Mouse (Mus musculus) left cerebral cortex, adult 18-20 months (tissue): ENCODE data around the gene Myocos. TPM values are rescaled to one million over a fixed set of nuclear protein-coding genes. Genes with fewer than 3 reads are reported as not detected.
"Not testable (repeated sequence)": the region's sequence is repeated elsewhere in the genome, so short reads cannot be mapped to it uniquely, and the experiment has no call there.

Source experiments
- DNase-seq, 2 experiments: peaks; one replicate each; pipeline ENCODE4 v3.0.0; 2021 to 2022; ENCODE audit warnings: low spot score in 2 of 2, mixed read lengths in 1 of 2
- long read RNA-seq, 2 experiments: library from polyadenylated mRNA; stranded (forward); transcript quantifications; one replicate each; pipeline ENCODE4 v2.0.0; 2021
- total RNA-seq, 2 experiments: library from RNA; stranded (reverse); gene quantifications; 2 replicates each; pipeline ENCODE4 v1.2.3; 2021

The Myocos gene
- not detected for total RNA-seq
- long read RNA-seq, experiment 1 = 0 reads
- long read RNA-seq, experiment 2 = 0 reads

DNA sequence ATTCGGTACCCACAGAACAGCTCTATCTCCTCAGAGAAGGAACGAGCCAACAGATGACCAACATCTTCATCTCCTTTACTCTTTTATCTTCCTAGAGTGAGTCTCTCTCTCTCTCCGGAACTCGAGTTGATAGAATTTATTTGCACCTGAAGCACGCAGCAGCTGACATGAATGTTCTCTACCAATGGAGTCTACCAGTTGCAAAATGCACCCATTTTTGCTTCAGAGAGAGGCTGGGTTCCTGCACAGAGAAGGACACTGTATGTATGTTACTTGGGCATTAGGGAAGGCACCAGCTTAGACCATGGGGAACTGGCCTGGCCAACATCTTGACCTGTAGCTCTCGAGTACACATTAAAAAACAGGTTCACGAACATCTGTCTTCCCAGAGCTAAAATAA, at the start of gene Myocos:
Gene Myocos, minus strand, starts transcription at position 101 of the 400 bp plus-strand sequence.
- no peak for DNase-seq

DNA sequence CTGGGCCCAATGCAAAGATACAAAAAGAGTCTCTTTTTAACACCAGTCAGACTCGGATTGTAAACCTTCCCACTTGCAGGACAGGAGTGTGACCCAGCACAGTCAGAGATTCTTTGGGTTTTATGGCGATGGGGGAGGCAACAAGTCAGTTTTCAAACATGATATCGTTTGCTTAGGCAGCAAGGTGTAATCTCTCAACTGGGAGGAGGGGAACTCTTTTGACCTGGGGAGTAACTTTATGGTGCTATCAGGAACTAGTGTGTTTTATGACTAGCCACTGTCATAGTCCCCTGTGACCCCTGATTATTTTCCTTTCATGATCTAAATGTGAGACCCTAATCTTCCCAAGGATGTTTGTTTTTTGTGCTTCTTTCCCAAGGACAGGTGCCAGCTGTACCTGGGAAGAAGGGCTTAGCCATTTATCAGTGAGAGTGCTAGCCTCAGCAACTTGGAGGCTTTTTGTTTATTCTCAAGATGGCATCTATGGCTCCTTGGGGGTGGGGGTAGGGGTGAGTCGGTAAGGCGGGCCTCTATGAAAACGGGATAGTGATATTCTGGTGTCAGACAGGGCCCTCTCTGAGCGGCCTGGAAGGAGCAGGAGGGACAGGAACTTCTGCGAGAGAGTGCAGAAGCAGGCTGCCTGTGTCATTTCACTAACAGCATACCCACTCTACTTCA, 42.5 kb upstream of the Myocos start:
- no peak for DNase-seq

DNA sequence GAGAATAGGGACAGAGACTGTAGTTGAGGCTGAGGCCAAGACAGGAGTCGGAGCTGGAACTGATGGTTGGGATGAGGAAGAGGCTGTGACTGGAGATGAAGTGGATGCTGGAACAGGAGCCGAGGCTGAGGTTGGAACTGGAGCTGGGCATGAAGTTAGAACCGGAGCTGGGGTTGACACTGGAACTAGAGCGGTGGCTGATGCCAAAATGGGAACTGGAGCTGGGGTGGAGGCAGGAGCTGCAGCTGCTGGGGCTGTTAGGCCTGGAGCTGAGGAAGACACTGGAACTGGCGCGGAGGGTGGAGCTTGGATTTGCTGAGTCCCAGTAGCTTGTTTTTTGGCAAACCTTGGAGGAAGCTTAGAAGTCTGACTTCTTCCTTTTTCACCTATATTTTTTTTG, 39.8 kb upstream of the Myocos start:
- DNase-seq = no peak

DNA sequence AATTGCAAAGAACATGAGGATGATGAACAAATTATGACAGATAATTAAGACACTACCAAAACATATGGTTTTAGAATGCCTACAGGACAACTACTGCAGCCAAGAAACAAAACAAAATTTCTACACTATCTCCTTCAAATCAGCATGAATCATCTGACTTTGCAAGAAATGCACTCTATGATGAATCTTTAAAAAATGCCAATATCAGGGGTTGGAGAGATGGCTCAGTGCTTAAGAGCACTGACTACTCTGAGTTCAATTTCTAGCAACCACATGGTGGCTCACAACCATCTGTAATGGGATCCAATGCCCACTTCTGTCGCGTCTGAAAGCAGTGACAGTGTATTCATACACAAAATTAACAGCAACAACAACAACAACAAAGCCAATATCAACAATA, 35.7 kb upstream of the Myocos start:
- no peak for DNase-seq

DNA sequence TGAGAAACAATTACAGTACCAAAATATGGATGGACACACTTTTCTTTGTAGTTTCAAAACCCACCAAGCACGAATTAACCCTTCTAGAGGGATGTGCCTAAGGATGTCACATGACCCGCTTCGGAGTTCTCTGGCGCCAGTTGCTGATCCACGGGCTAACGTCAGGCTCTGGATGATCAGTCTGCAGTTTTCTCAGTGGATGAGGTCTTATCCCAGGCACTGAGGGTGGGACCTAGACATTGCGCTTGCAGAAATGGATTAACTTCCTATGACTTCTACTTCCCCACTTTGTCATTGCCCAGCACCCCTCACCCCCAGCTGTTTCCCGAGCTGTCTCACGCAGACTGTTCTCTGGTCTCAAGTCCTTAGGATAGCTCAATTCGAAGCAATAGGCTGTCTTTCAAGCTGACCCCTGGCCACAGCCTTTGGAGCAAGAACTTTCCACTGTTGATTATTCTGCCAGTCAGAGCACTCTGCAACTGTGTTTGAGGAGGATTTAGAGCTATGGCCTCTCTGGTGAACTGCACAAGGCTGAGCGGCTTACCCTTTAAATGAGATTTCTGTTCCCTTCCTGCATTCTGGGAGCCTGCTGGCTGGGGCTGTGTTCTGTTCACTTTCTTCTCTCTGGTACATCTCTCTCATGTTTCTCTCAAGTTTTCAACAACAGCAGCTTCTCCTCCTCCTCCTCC, 7.6 kb upstream of the Myocos start:
- DNase-seq = no peak

DNA sequence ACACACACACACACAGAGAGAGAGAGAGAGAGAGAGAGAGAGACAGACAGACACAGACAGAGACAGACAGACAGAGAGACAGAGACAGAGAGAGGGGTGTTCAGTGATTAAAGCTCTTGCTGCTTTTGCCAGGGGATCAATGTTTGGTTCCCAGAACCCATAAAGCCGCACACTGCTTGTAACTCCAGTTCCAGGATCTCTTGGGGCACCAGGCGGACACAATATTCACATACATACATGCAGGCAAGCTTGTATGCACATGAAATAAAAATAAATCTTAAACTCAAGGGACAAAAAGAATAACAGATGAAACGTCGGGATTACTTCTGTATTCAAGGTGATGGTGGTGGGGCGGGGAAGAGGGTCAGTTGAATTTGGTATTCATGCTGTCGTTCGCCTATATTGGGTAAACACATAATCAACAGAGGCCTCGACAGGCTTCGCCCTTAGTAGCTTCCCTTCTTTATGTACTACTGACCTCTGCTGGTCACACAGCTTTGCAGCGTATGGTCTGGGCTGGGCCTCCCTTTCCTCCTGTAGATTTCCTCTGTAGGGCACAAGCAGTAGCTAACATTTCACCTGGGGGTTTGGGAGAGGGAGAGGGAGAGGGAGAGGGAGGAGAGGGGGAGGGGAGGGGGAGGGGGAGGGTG, 6.9 kb upstream of the Myocos start:
- DNase-seq = peak; percentile 61 to 72

DNA sequence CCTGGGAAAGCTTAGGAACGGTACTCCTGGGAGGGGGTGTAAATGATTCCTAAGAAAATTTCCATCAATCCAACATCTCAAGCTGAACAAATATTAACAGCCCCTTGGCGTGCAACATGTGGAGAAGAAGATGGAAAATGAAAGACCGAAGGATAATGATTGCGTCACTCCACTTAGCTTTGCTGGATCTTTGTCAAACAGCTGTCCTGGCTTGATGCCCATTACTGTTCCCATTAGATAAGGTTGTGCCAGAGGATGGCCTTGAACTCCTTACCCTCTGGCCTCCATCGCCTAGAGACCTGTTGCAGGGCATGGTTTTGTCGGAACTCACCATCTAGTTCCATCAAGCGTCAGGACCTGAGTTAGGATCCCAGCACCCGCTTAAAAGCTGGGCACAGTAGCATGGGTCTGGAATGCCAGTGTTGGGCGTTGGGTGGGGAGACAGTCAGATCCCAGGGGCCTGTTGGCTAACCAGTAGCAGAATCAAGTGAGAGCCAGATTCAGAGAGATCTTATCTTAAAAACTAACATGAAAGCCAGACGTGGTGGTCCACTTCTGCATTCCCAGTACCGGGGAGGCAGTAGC, 2.3 kb upstream of the Myocos start:
- no peak for DNase-seq

DNA sequence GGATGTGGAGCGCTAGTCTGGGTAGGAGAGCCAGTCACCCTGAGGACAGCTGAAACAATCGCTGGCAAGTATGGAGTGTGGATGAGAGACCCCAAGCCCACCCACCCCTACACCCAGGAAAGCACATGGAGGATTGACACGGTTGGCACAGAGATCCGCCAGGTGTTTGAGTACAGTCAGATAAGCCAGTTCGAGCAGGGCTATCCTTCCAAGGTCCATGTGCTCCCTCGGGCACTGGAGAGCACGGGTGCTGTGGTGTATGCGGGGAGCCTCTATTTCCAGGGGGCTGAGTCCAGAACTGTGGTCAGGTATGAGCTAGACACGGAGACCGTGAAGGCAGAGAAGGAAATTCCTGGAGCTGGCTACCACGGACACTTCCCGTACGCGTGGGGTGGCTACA, 9.6 kb downstream of the Myocos start:
- no peak for DNase-seq

DNA sequence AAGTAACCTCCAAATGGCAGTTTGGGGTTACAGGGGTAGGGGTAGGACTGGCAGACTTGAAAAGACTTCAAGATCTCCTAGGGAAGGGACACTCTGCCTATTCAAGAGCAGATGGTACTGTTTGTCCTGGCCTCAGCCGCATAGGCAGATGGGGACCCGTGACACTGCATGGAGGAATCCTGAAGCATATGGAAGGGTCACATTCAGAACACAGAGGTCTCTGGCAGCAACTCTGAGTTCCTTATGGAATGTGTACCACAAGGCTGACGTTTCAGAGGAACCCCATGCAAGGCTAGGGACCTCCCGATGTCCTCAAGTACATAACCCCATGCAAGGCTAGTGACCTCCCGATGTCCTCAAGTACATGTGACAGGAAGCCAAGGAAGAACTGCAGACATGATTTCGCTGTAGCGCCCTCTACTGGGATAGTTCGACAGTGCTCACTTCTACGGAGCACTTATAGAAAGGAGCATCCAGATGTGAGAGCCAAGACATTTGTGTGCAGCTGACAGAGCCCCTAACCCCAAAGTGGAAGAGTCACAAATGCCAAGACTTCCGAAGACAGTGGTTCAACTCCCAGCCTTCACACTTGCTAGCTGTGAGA, 11.8 kb downstream of the Myocos start:
- no peak for DNase-seq

DNA sequence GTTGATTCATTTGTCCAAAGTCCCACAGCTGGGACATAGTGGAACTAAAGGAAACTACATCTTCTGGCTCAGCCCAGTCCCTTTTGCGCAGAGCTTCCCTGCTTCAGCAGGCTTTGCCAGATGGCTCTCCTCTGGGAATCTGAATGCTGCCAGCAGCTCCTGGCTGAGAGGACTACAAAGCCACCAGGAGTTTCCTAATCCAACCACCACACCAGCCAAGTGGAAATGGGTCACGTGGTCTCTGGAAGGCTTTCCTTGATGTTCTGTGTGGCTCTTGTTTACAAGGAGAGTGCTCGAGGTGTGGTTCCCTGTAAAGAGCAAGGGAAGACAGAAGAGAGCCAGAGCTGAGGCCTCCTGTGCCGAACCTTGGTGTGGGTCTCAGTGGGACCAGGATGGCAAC, 14.3 kb downstream of the Myocos start:
- DNase-seq = peak; percentile 12 to 27

DNA sequence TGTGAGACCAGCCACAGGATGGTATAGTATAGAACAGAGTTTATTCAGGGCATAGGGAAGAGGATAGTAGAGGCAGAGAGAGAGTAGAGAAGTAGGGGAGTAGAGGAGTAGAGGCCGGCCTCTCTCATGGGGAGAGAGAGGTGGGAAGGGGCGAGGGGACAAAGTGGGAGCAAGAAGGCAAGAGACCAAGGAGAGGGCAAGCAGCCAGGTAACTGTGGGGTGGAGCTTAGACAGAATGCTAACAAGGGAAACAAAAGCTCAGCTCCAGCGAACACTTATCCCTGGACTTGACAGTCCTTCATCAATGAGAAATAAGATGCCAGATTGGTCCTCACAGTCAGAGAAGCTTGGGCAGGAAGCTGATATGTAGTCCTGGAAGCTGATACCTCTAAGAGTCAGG, 15.4 kb downstream of the Myocos start:
- no peak for DNase-seq

DNA sequence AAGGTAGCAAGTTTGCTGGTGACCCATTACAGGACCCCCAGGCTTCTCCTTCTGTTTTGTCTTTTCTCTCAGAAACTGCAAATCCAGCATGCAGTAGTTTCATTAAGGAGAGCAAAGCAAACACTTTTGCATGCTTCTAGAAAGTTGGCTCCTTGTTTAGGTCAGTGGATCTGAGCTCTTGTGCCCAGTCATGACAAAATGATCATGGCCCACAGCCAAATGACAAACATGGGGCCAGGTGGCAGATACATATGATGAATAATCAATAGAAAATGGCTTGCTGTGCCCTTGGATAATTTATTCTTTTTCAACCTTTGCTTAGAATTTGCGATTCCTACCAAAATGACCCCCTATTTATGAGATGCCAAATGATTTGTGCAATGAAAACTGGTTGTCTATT, 18.2 kb downstream of the Myocos start:
- DNase-seq = no peak

DNA sequence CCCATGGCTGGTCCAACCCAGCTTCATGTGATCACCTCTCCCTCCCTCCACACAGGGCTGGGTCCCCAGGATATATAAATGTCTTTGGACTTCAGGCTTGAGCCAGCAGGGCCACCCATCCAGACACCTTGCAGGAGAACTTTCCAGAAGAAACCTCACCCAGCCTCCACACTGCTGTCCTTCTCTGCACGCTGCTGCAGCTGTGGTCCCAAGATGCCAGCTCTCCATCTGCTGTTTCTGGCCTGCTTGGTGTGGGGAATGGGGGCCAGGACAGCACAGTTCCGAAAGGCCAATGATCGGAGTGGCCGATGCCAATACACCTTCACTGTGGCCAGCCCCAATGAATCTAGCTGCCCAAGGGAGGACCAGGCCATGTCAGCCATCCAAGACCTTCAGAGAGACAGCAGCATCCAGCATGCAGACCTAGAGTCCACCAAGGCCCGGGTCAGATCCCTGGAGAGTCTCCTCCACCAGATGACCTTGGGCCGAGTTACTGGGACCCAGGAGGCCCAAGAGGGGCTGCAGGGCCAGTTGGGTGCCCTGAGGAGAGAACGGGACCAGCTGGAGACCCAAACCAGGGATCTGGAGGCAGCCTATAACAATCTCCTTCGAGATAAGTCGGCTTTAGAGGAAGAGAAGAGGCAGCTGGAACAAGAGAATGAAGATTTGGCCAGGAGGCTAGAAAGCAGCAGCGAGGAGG, 18.8 kb downstream of the Myocos start, which contains the start of gene Myoc:
Gene Myoc, plus strand, starts transcription at position 105 of the 700 bp plus-strand sequence.
- no peak for DNase-seq

DNA sequence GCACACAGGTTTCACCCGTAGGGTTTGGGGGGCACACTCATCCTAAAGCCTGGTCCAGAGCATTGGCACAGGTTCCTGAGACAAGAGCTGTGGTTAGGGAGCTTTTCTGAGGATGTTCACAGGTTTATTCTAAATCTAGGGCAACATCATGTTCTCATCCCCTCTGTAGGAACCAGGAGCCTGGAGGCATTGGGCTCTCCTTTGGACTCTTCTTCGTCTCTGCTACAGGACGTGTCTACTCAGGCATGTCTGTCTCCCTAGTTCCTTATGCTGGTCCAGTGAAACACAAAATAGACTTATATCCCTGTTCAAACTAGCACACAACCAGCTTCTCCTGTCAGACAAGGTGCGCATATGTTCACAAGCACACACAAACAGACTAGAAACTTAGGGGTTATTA, 19.5 kb downstream of the Myocos start:
- no peak for DNase-seq

DNA sequence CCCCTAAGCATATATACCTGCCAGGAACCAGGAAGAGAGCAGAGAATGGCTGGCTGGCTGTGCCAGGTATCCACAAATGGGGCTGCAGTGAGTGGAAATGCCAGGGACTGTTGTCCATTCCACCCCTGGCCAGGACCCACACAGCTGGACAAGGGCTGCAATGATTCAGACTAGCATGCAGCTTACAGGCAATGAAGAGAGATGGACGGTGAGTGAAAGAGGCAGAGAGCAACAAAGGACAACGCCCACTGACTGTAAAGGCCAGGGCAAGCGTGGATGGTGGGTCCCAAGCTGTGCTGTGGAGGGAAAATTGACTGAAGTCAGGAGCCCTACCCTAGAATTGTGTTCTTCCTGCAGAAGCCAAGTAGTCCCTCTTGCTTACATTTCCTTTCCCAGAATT, 21.5 kb downstream of the Myocos start:
- no peak for DNase-seq

DNA sequence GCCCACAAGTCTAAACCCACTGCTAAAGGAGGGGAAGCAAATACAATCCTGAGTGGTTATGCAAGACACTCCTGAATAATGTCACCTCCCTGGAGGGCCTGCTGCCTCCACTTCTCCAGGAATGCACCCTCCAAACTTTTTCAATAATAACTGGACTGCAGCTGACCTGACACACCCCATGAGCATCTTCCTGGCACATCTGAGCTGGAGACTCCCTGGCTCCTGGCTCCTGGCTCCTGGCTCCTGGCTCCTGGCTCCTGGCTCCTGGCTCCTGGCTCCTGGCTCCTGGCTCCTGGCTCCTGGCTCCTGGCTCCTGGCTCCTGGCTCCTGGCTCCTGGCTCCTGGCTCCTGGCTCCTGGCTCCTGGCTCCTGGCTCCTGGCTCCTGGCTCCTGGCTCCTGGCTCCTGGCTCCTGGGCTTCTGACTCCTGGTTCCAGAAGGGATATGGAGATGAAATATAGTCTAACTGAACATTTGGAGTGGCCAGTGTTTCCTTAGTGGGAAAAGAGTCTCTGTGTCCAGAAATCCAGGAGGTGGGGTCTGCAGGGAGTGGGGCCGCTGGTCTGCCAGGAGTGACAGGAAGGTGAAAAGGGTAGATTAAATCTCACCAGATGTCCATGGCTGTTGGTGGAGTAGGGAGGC, 22.6 kb downstream of the Myocos start:
- not testable (repeated sequence) for DNase-seq

DNA sequence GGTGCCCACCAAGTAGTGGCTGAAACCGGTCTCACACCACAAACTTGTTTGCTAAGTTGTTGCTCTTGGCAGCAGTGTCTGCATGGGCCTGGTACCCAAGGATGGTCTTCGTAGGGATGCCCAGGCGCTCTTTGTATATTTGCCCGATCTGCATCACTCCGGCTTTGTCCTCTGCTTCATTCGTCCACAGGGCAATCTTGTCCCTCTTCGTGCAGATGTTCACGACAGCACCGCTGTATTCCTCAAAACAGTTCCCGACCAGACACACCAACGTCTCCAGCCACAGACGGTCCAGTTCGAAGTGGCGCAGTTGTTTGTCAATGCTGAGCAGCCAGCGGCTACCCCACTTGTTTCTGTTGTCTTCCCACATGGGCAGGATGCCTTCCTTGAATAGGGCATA, 29.7 kb downstream of the Myocos start:
- DNase-seq = not testable (repeated sequence)

DNA sequence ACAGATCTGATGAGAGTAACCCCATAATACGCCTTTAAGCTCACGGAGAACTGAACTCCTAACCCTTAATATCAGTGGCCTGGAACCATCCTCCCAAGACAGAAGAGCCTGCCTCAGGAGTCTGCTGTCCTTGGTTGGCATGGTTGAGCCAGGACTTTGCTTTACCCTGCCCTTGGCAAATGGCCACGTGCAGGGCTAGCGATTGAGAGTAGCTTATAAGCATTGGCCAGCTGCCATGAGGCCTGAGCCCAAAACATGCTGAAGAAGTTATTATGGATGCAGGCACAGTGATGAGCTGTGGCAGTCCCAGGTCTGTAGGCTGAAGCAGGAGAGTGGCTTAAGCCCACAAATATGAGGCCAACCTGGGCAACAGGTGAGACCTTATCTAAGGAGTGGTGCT, 30.2 kb downstream of the Myocos start:
- DNase-seq = not testable (repeated sequence)

DNA sequence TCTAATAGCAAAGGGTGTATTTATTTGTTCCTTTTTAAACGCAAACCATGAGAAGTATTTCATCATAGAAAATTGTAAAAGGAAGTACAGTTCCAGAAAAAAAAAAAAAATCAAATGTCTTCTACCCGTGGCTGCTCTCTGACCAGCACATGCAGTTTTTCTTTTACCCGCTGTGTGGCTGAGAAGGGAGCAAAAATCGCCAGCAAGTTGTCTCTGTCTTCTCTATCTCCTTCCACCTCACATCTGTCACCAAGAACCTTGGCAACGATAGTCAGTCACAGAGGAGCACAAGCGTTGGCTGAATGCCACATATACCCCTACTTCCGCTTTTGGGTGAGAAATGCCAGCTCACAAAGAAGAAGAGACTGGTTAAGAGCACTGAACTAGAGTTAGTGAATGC, 32.8 kb downstream of the Myocos start:
- no peak for DNase-seq

DNA sequence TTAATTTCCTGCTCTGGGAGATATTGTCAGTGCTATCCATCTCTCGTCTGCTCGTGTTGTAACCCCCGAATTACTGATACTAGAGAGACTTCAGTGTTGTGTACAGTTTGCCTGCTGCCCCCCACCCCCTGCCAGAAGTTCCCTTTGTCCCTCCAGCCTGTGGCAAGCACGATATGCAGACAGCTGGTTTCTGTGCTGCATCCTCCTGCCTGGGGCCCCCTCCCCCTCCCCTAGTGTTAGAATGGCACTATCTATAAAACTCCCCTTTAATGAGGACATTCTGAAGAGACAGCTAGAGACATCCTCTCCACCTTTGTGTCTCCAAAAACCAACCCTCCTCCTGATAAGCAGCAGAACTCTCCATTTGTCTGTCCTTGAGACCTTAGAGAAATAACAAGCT, 34.1 kb downstream of the Myocos start:
- DNase-seq = no peak
